Mouse (Mus musculus): ENCODE results near the gene Pspn. TPM values are rescaled to one million over a fixed set of nuclear protein-coding genes. Genes with fewer than 3 reads are reported as not detected.

The Pspn gene
- total and polyA plus RNA-seq, 3 experiments: not detected

DNA sequence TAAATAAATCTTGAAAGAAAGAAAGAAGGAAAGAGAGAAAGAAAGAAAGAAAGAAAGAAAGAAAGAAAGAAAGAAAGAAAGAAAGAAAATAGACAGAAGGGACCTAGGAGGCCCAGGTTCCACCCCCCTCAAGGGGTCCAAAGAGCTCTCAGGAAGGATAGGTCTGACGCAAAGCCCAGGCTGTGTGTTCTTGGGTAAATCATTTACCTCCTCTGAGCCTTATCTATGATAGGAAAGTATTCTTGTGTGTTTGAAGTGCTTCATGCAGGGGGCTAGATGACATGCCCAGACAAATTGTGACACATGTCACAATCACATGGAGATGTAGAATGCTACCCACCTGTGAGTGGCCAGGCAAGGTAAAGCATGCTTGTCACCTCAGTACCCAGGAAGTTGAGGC is 47.2 kb downstream of the Pspn start:
- Histone ChIP-seq H3K4me3 (no peak overlapping the region), H3K27me3 (ENCODE audit: control insufficient read depth, insufficient read depth, low read length) (no peaks in the 10 kb centered on the region), H3K4me1 (ENCODE audit: control insufficient read depth, insufficient read depth, low read length) (no peaks in the 10 kb centered on the region), H3K79me2 (replicated peaks; ENCODE audit: control insufficient read depth, insufficient read depth, low read length) (no peaks in the 10 kb centered on the region), H3K27ac (no peak overlapping the region), H3K36me3 (ENCODE audit: control insufficient read depth, insufficient read depth, low read length) (no peaks in the 10 kb centered on the region), H3K9ac (ENCODE audit: low read depth, low read length) (no peak overlapping the region)
- no peak for DNase-seq
- TF ChIP-seq EP300 (IDR thresholded peaks at IDR 0.05; ENCODE audit: insufficient read depth, low read depth, low read length) (no peak), POLR2A (IDR thresholded peaks at IDR 0.05; ENCODE audit: insufficient read depth, low read depth, low read length) (no peak), CTCF (IDR thresholded peaks at IDR 0.05) (no peak)
- WGBS: 89% methylated on average over 1 of the region's 1 CpGs
- intact Hi-C loops (cut with DNase I): no loop called here

DNA sequence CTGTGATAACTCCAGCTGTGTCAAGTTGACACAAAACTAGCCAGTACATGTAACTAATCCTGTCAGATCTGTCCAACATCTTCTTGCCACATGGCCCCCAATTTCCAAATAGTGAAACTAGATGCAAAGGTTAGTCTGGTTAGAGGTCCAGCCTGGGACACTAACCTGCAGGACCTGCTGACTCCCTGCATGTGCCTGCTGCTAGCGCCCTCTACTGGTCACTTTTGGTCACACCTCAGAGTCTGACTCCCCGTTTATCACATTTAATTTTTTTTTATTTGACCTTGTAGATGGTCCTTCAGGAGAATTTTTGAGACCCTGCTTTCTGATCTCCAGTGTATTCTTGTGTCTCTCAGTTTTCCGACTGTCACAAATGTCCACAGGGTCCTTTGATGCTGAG is 48.9 kb downstream of the Pspn start:
- WGBS: 15% methylated on average over 3 of the region's 3 CpGs
- Histone ChIP-seq H3K4me3 (no peak overlapping the region), H3K9ac (ENCODE audit: low read depth, low read length) (no peak overlapping the region), H3K4me1 (ENCODE audit: control insufficient read depth, insufficient read depth, low read length) (no peaks in the 10 kb centered on the region), H3K36me3 (ENCODE audit: control insufficient read depth, insufficient read depth, low read length) (no peaks in the 10 kb centered on the region), H3K79me2 (replicated peaks; ENCODE audit: control insufficient read depth, insufficient read depth, low read length) (no peaks in the 10 kb centered on the region), H3K27me3 (ENCODE audit: control insufficient read depth, insufficient read depth, low read length) (no peaks in the 10 kb centered on the region), H3K27ac (no peak overlapping the region)
- TF ChIP-seq CTCF (IDR thresholded peaks at IDR 0.05): peak; percentile 94
- 0 out of 2 replicates have a peak, but pooled peaks have one; percentile 49 for TF ChIP-seq EP300 (IDR thresholded peaks at IDR 0.05; ENCODE audit: insufficient read depth, low read depth, low read length)
- TF ChIP-seq POLR2A (IDR thresholded peaks at IDR 0.05; ENCODE audit: insufficient read depth, low read depth, low read length): no peak
- intact Hi-C loops (cut with DNase I): loop anchor here (1.0 to 2.0 kb wide), 2 partner anchors 54 to 142 kb away; no protein-coding TSS in a partner anchor
- DNase-seq: peak; percentile 38 to 70

Other genes starting within 250 kb of the Pspn start
- gene Nrtn, start 242.5 kb downstream of the Pspn start, total RNA-seq (2021): 10 to 100 TPM; 24.4 to 26.8 TPM
- gene Nrtn, start 242.5 kb downstream of the Pspn start, polyA plus RNA-seq (2012; rRNA removed): 26.2 and 49.3 TPM in 2 replicates
- 10 to 100 TPM; 17.7 to 19.4 TPM for gene Dus3l, start 235.3 kb downstream of the Pspn start, total RNA-seq (2021)
- 36.2 and 38.7 TPM in 2 replicates for gene Dus3l, start 235.3 kb downstream of the Pspn start, polyA plus RNA-seq (2012; rRNA removed)
- gene Prr22, start 229.8 kb downstream of the Pspn start, total RNA-seq (2021): under 1 TPM; 0.11 to 0.29 TPM
- 1.2 and 2.0 TPM in 2 replicates for gene Prr22, start 229.8 kb downstream of the Pspn start, polyA plus RNA-seq (2012; rRNA removed)
- 1 to 10 TPM; 2.8 to 3.0 TPM for gene Rfx2, start 169.0 kb downstream of the Pspn start, total RNA-seq (2021)
- gene Rfx2, start 169.0 kb downstream of the Pspn start, polyA plus RNA-seq (2012; rRNA removed): 5.1 and 6.0 TPM in 2 replicates
- gene Acsbg2, start 125.6 kb downstream of the Pspn start, total RNA-seq (2021): not detected
- 0.04 and 0.09 TPM in 2 replicates for gene Acsbg2, start 125.6 kb downstream of the Pspn start, polyA plus RNA-seq (2012; rRNA removed)
- gene 1700061G19Rik, start 124.5 kb downstream of the Pspn start, total RNA-seq (2021): not detected
- gene 1700061G19Rik, start 124.5 kb downstream of the Pspn start, polyA plus RNA-seq (2012; rRNA removed): 0.04 TPM in 1 of 2 replicates, not detected in the other
- 10 to 100 TPM; 25.3 to 27.2 TPM for gene Mllt1, start 64.6 kb downstream of the Pspn start, total RNA-seq (2021)
- gene Mllt1, start 64.6 kb downstream of the Pspn start, polyA plus RNA-seq (2012; rRNA removed): 27.2 and 31.4 TPM in 2 replicates
- gene Acer1, start 17.9 kb downstream of the Pspn start, total RNA-seq (2021): not detected
- not detected in 2 replicates for gene Acer1, start 17.9 kb downstream of the Pspn start, polyA plus RNA-seq (2012; rRNA removed)
- 10 to 100 TPM; 72.1 to 84.9 TPM for gene Clpp, start 9.7 kb downstream of the Pspn start, total RNA-seq (2021)
- 150 and 155 TPM in 2 replicates for gene Clpp, start 9.7 kb downstream of the Pspn start, polyA plus RNA-seq (2012; rRNA removed)
- gene Alkbh7, start 2.7 kb downstream of the Pspn start, total RNA-seq (2021): 10 to 100 TPM; 65.3 to 72.8 TPM
- gene Alkbh7, start 2.7 kb downstream of the Pspn start, polyA plus RNA-seq (2012; rRNA removed): 74.5 and 90.8 TPM in 2 replicates
- 10 to 100 TPM; 20.7 TPM for gene Gtf2f1, start 11.3 kb upstream of the Pspn start, total RNA-seq (2021)
- gene Gtf2f1, start 11.3 kb upstream of the Pspn start, polyA plus RNA-seq (2012; rRNA removed): 12.3 and 14.3 TPM in 2 replicates
- gene Gm17949, start 11.5 kb upstream of the Pspn start, total RNA-seq (2021): under 1 TPM in 1 of 2 experiments, not detected in 1; 0.18 TPM
- gene Gm17949, start 11.5 kb upstream of the Pspn start, polyA plus RNA-seq (2012; rRNA removed): not detected in 2 replicates
- 10 to 100 TPM; 42.6 to 44.5 TPM for gene Khsrp, start 31.5 kb upstream of the Pspn start, total RNA-seq (2021)
- 35.7 and 36.5 TPM in 2 replicates for gene Khsrp, start 31.5 kb upstream of the Pspn start, polyA plus RNA-seq (2012; rRNA removed)
- gene Slc25a41, start 41.6 kb upstream of the Pspn start, total RNA-seq (2021): not detected
- gene Slc25a41, start 41.6 kb upstream of the Pspn start, polyA plus RNA-seq (2012; rRNA removed): 0.18 TPM in 1 of 2 replicates, not detected in the other
- not detected for gene Crb3, start 59.1 kb upstream of the Pspn start, total RNA-seq (2021)
- gene Crb3, start 59.1 kb upstream of the Pspn start, polyA plus RNA-seq (2012; rRNA removed): 0.26 and 1.2 TPM in 2 replicates
- gene Slc25a23, start 59.8 kb upstream of the Pspn start, total RNA-seq (2021): 10 to 100 TPM; 63.5 to 70.9 TPM
- gene Slc25a23, start 59.8 kb upstream of the Pspn start, polyA plus RNA-seq (2012; rRNA removed): 67.5 and 72.4 TPM in 2 replicates
- gene Dennd1c, start 78.5 kb upstream of the Pspn start, total RNA-seq (2021): 1 to 10 TPM; 1.1 to 2.0 TPM
- 5.1 and 6.0 TPM in 2 replicates for gene Dennd1c, start 78.5 kb upstream of the Pspn start, polyA plus RNA-seq (2012; rRNA removed)
- gene Tubb4a, start 87.8 kb upstream of the Pspn start, total RNA-seq (2021): 1 to 10 TPM; 1.5 to 2.7 TPM
- 4.0 and 6.1 TPM in 2 replicates for gene Tubb4a, start 87.8 kb upstream of the Pspn start, polyA plus RNA-seq (2012; rRNA removed)
- under 1 TPM; 0.26 to 0.80 TPM for gene Tnfsf9, start 105.3 kb upstream of the Pspn start, total RNA-seq (2021)
- 0.67 and 1.2 TPM in 2 replicates for gene Tnfsf9, start 105.3 kb upstream of the Pspn start, polyA plus RNA-seq (2012; rRNA removed)
- gene Cd70, start 149.8 kb upstream of the Pspn start, total RNA-seq (2021): not detected
- gene Cd70, start 149.8 kb upstream of the Pspn start, polyA plus RNA-seq (2012; rRNA removed): not detected in 2 replicates
- under 1 TPM; 0.11 to 0.13 TPM for gene Tnfsf14, start 194.2 kb upstream of the Pspn start, total RNA-seq (2021)
- gene Tnfsf14, start 194.2 kb upstream of the Pspn start, polyA plus RNA-seq (2012; rRNA removed): 0.18 TPM in 2 replicates
- gene C3, start 228.1 kb upstream of the Pspn start, total RNA-seq (2021): 10 to 100 TPM; 91.5 to 91.6 TPM
- gene C3, start 228.1 kb upstream of the Pspn start, polyA plus RNA-seq (2012; rRNA removed): 119 and 160 TPM in 2 replicates
- 10 to 100 TPM; 27.8 to 32.7 TPM for gene Gpr108, start 248.4 kb upstream of the Pspn start, total RNA-seq (2021)
- gene Gpr108, start 248.4 kb upstream of the Pspn start, polyA plus RNA-seq (2012; rRNA removed): 37.9 and 48.3 TPM in 2 replicates
- gene Trip10, start 249.4 kb upstream of the Pspn start, total RNA-seq (2021): 100 to 1,000 TPM; 107 to 128 TPM
- 69.0 and 83.2 TPM in 2 replicates for gene Trip10, start 249.4 kb upstream of the Pspn start, polyA plus RNA-seq (2012; rRNA removed)

Measured in heart, adult 2 months (tissue).